Mouse (Mus musculus) myocyte (in vitro differentiated cells): ENCODE results near the gene Gm5849. TPM values are rescaled to one million over a fixed set of nuclear protein-coding genes. Genes with fewer than 3 reads are reported as not detected.
"Not testable (repeated sequence)": the region's sequence is repeated elsewhere in the genome, so short reads cannot be mapped to it uniquely, and the experiment has no call there.

ENCODE experiments used
- H3K27me3 ChIP-seq: one replicate; pipeline ENCODE4 v1.6.1; 2011; ENCODE audit not compliant: control insufficient read depth, insufficient read depth, insufficient read length
- H3K36me3 ChIP-seq: one replicate; pipeline ENCODE4 v1.6.1; 2011; ENCODE audit not compliant: control insufficient read depth, insufficient read depth
- H3K4me2 ChIP-seq: one replicate; pipeline ENCODE4 v1.6.1; 2011; ENCODE audit warnings: low read depth, control low read depth
- H3K4me3 ChIP-seq: one replicate; pipeline ENCODE4 v1.5.1; 2011; ENCODE audit warnings: mild to moderate bottlenecking, control low read depth, moderate library complexity
- H3K79me2 ChIP-seq: one replicate; pipeline ENCODE4 v1.6.1; 2011; ENCODE audit not compliant: control insufficient read depth, insufficient read depth
- H3ac ChIP-seq: one replicate; pipeline ENCODE4 v1.6.1; 2011; ENCODE audit not compliant: control insufficient read depth, insufficient read length
- CEBPB ChIP-seq: IDR thresholded peaks from 2 replicates; pipeline ENCODE4 v1.6.1; 2011; ENCODE audit warnings: mild to moderate bottlenecking, moderate library complexity; ENCODE audit not compliant: poor library complexity, insufficient read depth, severe bottlenecking
- MAX ChIP-seq: IDR thresholded peaks from one replicate; pipeline ENCODE4 v1.6.1; 2011; ENCODE audit warnings: low read depth, mild to moderate bottlenecking, control low read depth
- MYOD1 ChIP-seq, 3 experiments: IDR thresholded peaks; one replicate each; pipeline ENCODE4 v1.6.1; 2011; ENCODE audit warnings: control low read depth in 2 of 3, low read depth in 2 of 3, mild to moderate bottlenecking in 2 of 3, moderate library complexity in 1 of 3; ENCODE audit not compliant: insufficient read length in 2 of 3, control insufficient read depth in 1 of 3
- MYOG ChIP-seq, 3 experiments: IDR thresholded peaks; one replicate each; pipeline ENCODE4 v1.6.1; 2011; ENCODE audit warnings: control low read depth in 2 of 3, low read depth in 2 of 3, mild to moderate bottlenecking in 2 of 3; ENCODE audit not compliant: insufficient read length in 2 of 3, control insufficient read depth in 1 of 3, insufficient read depth in 1 of 3
- POLR2A ChIP-seq: IDR thresholded peaks from one replicate; pipeline ENCODE4 v1.6.1; 2011; ENCODE audit warnings: low read depth, mild to moderate bottlenecking, control low read depth, moderate library complexity; ENCODE audit not compliant: insufficient read length
- POLR2AphosphoS2 ChIP-seq: IDR thresholded peaks from one replicate; pipeline ENCODE4 v1.6.1; 2011; ENCODE audit warnings: low read depth, control low read depth; ENCODE audit not compliant: insufficient read length
- REST ChIP-seq: IDR thresholded peaks from one replicate; pipeline ENCODE4 v1.6.1; 2011; ENCODE audit warnings: mild to moderate bottlenecking, control low read depth, moderate library complexity; ENCODE audit not compliant: insufficient read depth, insufficient read length
- SRF ChIP-seq: IDR thresholded peaks from one replicate; pipeline ENCODE4 v1.6.1; 2011; ENCODE audit warnings: low read depth; ENCODE audit not compliant: control insufficient read depth, insufficient read length
- TCF12 ChIP-seq: IDR thresholded peaks from one replicate; pipeline ENCODE4 v1.6.1; 2011; ENCODE audit warnings: mild to moderate bottlenecking, control low read depth; ENCODE audit not compliant: poor library complexity, insufficient read depth, severe bottlenecking
- TCF3 ChIP-seq: IDR thresholded peaks from one replicate; pipeline ENCODE4 v1.6.1; 2011; ENCODE audit warnings: low read depth, control low read depth; ENCODE audit not compliant: insufficient read length
- USF1 ChIP-seq: IDR thresholded peaks from one replicate; pipeline ENCODE4 v1.6.1; 2011; ENCODE audit warnings: low read depth, mild to moderate bottlenecking, control low read depth, moderate library complexity
- polyA plus RNA-seq: library from polyadenylated mRNA; unstranded; fragments of >200 nt; fragmentation: generic; extraction: Trizol; gene quantifications from one replicate; pipeline ENCODE4 v1.2.1, GENCODE M21; 2012; ENCODE audit warnings: missing spikeins

Gm5849 gene
- not detected for polyA plus RNA-seq

- not testable (repeated sequence) for H3K27me3 ChIP-seq, H3ac ChIP-seq, H3K4me3 ChIP-seq, H3K4me2 ChIP-seq, H3K36me3 ChIP-seq, H3K79me2 ChIP-seq
Measured at GRCm38 (mm10) chr3:90777776-90778175, at the start of gene Gm5849. TSS of gene Gm5849 (minus strand) at chr3:90777876.

- Histone ChIP-seq H3K4me3 (no peak overlapping the region), H3ac (no peak overlapping the region), H3K79me2 (no peaks in the 10 kb centered on the region), H3K27me3 (no peaks in the 10 kb centered on the region), H3K4me2 (no peak overlapping the region), H3K36me3 (no peaks in the 10 kb centered on the region)
- TF ChIP-seq REST (no peak), POLR2AphosphoS2 (no peak), MYOD1 (IDR thresholded peaks at IDR 0.05; ENCODE audit: control insufficient read depth in 1 of 3, insufficient read length in 2 of 3, low read depth in 2 of 3) (no peak), SRF (no peak), POLR2A (no peak), MAX (no peak), TCF12 (no peak), MYOG (IDR thresholded peaks at IDR 0.05; ENCODE audit: control insufficient read depth in 1 of 3, insufficient read depth in 1 of 3, insufficient read length in 2 of 3, low read depth in 2 of 3) (no peak)
Measured at GRCm38 (mm10) chr3:90749658-90750057, 28.0 kb downstream of the Gm5849 start.

- Histone ChIP-seq H3ac (no peak within 1 kb of the TSS), H3K36me3 (no peaks in the 10 kb centered on the region), H3K79me2 (no peaks in the 10 kb centered on the region), H3K27me3 (peaks cover 6% of the 10 kb centered on the region), H3K4me2 (no peak within 1 kb of the TSS), H3K4me3 (no peak within 1 kb of the TSS)
- TF ChIP-seq REST (no peak), TCF3 (no peak), TCF12 (no peak), POLR2AphosphoS2 (no peak), USF1 (no peak), POLR2A (no peak), SRF (no peak), CEBPB (no peak)
Measured at GRCm38 (mm10) chr3:90726606-90727005, 51.1 kb downstream of the Gm5849 start, which contains the start of gene Pglyrp4. TSS of gene Pglyrp4 (plus strand) at chr3:90726906.

Other genes with a start within 250 kb of the Gm5849 start
- 210 TPM for gene S100a16, start 240.6 kb downstream of the Gm5849 start, polyA plus RNA-seq
- 4.7 TPM for gene S100a3, start 217.3 kb downstream of the Gm5849 start, polyA plus RNA-seq
- gene S100a2, start 187.6 kb downstream of the Gm5849 start, polyA plus RNA-seq, result not detected
- gene Gm42674, start 176.0 kb downstream of the Gm5849 start, polyA plus RNA-seq, result 0.89 TPM
- 3,627 TPM for gene S100a4, start 174.1 kb downstream of the Gm5849 start, polyA plus RNA-seq
- gene S100a5, start 169.4 kb downstream of the Gm5849 start, polyA plus RNA-seq, result 0.19 TPM
- 2,472 TPM for gene S100a6, start 165.0 kb downstream of the Gm5849 start, polyA plus RNA-seq
- 0.37 TPM for gene S100a7a, start 123.9 kb downstream of the Gm5849 start, polyA plus RNA-seq
- gene S100a8, start 108.9 kb downstream of the Gm5849 start, polyA plus RNA-seq, result not detected
- not detected for gene S100a9, start 82.2 kb downstream of the Gm5849 start, polyA plus RNA-seq
- not detected for gene Pglyrp4, start 51.0 kb downstream of the Gm5849 start, polyA plus RNA-seq